Mouse (Mus musculus) liver, embryonic 14.5 days (tissue): ENCODE measurements around the gene Phf23.

Experiments used
- CTCF ChIP-seq: IDR thresholded peaks from 2 replicates; pipeline ENCODE4 v1.5.1; 2016; ENCODE audit warnings: antibody characterized with exemption, low read depth, control low read depth
- EP300 ChIP-seq: IDR thresholded peaks from 2 replicates; pipeline ENCODE4 v1.6.1; 2016; ENCODE audit warnings: antibody characterized with exemption, low read depth

GRCm38 (mm10) chr11:70030651-70031320 lies 35.2 kb downstream of the Phf23 start:
- TF ChIP-seq CTCF (no peak), EP300 (no peak)
